Mouse (Mus musculus) gastrocnemius, postnatal 4 days (tissue): ENCODE measurements around the gene Gm3336. TPM values are rescaled to one million over a fixed set of nuclear protein-coding genes. Genes with fewer than 3 reads are reported as not detected.

ENCODE experiments used
- DNase-seq, 2 experiments: peaks; one replicate each; pipeline ENCODE4 v3.0.0; 2021 to 2022; ENCODE audit warnings: low spot score in 2 of 2, mixed read lengths in 2 of 2
- total RNA-seq, 2 experiments: library from RNA; stranded (reverse); gene quantifications; 2 replicates each; pipeline ENCODE4 v1.2.3; 2021

Gm3336 gene
- total RNA-seq, 2 experiments from 2014 or later, result not detected

DNA sequence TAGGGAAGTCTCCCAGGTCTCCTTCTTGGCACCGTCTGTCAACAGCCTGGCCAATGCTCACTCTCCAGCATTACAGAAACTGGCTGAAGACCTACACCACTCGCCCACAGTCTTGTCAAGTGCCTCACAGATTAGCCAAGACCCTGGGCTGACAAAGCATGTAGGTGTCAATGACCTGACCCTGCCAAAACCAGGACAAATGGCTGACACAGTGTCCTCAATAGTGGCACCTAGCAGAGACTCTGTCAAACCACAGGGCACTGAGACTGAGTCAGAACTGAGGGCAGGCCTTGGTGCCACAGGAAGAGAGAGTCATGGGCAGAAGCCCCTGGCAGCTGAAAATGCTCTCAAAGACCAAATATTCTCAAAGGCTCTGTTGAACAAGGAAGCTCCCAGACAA, 3.3 kb upstream of the Gm3336 start:
- DNase-seq, result no peak

DNA sequence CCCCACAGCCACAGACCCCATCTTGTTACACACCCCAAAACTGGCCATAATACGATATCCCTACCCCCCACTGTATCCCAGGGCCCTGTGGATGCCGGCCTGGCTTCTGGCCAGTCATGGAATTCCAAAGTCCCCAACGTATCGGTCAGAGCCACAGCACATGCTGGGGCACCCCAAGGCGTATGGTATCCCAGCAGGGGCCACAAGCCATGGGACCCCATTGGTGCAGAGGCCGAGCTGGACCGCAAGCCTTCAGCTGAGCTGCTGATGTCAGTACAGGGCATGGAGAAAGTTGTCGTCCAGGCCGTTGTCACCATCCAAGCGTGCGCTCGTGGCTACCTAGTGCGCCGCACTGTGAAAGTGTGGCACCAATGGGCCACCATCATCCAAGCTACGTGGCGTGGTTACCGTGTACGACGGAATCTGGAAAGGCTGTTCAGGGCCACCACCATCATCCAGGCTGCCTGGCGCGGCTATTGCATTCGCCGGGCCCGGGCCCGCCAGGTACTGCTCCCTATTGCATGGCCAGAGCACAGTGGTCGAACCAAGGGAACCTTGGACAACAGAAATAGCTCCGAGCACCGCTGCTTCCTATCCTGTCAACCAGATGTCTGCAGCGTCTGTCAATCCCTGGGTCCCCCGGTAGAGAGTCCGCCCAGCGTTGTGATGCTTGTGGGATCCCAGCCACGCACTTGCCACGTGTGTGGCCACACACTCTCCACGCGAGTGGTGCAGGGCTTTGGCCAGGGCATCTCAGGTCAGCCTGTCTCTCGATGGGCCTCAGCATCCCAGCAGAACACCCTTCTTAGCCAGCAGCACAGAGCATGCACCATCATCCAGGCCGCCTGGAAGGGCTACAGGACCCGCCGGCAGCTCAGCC, 1.6 kb upstream of the Gm3336 start:
- DNase-seq, result peak in 1 of 2 experiments; percentile 14

DNA sequence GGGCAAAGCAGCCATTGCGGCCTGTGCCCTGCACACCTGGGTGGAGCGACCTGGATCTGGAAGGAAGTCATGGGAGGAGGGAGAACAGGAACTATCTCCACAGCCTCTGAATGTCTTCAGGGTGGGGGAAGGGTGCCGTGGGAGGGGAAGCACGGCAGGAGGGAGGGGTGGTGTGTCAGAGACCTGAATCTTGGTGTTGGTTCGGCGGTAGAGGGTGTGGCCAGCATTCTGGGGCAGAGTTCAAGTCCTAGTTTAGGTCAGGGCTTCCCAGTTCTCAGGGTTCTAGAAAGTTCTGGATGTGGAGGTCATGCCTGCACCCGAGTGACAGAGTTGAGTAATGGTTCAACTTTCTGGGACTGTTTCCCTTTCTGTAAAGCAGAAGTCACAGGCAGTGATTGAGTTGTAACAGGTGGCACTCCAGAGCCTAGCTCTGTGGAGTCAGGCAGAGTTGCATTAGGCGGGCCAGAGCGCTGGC, 1.5 kb downstream of the Gm3336 start:
- DNase-seq, result peak in 1 of 2 experiments; percentile 9

DNA sequence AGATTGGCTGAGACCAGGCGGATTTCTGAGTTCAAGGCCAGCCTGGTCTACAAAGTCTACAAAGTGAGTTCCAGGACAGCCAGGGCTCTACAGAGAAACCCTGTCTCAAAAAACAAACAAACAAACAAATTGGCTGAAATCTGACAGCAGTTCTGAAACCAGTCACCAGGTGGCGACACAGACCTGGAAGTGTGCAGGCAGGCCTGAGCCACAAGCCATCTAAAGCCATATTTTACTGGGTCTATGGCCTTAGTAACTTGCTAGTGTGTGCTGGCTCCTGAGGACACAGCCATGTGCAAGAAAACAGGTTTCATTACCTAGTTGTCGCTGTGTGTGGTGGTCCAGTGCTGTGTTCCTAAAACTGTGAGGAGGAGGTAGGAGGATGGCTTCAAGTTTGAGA, 2.4 kb downstream of the Gm3336 start:
- peak in 1 of 2 experiments; percentile 71 for DNase-seq

DNA sequence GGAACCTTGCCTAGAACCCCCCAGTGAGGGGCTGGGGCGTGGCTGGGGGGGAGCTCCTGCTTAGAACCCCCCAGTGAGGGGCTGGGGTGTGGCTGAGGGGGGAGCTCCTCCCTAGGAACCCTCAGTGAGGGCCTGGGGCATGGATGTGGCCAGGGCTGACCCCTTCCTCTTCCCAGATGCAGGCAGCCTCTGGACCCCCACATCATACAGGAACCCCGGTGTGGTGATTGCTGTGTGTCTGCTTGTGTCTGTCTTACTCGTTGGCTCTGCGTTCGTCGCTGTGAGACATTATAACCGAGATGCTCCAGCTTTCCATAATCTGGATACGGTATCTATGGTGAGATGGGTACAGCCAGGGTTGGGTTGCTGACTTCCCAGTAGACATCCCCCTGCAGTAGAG, 3.3 kb downstream of the Gm3336 start:
- no peak for DNase-seq

DNA sequence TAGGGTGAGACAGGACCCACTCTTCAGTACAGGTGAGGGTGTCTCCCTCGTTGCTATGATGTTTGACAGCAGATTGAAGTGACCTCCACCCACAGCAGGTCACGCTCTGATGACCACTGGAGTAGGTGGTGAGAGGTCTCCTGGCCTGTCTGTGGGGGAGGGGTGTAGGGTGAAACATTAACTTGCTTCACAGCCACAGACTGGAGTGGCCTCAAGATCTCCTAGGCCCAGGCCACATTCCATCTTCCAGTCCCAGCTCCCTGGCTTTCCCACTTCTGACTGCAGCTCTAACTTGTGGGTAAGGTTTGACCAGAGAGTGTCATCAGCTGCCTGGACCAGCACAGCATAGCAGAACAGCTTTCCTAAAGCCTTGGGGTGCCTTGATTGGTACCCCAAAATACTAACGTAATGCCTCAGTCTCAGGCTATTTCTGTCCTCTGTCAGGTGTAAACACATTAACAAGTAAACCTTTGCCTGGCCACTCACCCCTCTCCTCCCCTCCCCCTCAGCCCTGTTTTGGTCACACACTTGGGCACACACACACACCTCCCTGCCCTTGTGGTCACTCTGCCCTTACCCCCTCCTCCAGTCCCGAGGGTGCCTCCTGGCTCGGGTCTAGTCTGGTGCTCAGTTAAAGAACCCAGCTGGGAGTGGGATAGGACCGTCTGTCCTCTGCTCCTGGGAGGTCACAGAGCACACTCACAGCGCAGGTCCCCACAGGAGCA, 5.3 kb downstream of the Gm3336 start, which contains the start of gene Pde4c:
Gene Pde4c, plus strand, starts transcription at position 235 of the 725 bp plus-strand sequence.
- DNase-seq, result peak in 1 of 2 experiments; percentile 19

DNA sequence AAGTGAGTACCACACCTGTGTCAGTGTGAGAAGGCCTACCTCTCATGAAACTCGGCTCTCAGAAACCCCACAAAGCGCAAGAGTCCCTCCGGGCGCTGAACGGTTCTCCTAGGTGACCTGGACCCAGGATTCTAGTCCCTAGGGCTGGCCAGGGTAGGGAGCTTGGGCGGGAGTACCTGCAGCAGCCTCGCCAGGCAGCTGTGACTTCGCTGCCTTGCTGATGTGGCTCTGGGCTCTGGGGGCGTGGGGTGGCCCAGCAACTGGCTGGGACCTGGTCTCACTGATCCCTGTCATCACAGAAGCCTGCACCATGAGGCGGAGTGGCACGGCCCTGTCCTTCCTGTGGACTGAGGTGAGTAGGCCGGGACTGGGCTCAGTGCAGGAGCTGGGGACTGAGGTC, 5.9 kb downstream of the Gm3336 start:
- no peak for DNase-seq

DNA sequence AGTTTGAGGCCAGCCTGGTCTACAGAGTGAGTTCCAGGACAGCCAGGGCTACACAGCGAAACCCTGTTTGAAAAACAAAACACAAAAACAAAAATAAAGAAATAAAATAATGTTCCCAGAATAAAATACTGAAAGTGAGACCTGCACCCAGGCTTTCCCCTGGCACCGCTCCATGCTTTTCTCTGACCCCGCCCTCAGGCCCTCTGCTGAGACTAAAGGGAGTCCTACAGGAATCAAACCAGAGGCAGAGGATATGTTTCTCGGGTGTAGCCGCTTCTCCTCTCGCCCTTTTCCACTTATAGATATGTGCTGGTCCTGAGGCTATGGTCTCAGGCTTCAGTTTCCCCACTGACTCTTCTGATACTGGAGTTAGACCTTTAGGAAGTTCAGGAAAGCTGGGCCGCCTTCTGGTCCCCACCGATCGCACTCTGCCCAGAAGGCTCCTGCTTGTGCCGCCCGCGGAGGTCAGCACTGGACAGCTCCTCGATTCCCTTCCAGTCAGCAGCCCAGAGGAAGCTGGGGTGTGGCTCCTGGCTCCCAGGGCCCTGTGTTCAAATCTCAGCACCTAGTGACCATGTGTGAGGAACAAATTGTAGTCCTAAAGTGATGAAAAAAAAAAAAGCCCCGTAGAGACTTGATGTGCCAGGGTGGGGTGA, 7.6 kb downstream of the Gm3336 start:
- peak in 1 of 2 experiments; percentile 19 for DNase-seq

DNA sequence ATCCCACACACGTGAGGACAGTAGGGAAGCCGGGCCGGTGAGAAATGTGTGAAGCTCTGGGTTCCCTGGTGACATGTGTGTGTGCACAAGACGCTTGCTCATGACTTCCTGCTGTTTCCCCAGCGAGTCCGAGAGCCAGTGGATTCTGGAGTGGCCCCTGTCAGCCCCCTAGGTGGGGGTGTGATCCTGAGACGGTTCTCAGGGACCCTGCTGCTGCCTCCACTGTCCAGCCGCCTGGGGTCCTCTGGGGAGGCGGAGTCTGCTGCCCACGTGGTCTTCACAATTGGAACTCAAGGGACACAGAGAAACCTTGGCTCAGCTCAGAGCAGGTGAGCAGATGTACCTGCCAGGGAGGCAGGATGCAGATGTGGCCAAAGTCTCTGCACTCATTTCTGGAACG, 8.4 kb downstream of the Gm3336 start:
- no peak for DNase-seq

DNA sequence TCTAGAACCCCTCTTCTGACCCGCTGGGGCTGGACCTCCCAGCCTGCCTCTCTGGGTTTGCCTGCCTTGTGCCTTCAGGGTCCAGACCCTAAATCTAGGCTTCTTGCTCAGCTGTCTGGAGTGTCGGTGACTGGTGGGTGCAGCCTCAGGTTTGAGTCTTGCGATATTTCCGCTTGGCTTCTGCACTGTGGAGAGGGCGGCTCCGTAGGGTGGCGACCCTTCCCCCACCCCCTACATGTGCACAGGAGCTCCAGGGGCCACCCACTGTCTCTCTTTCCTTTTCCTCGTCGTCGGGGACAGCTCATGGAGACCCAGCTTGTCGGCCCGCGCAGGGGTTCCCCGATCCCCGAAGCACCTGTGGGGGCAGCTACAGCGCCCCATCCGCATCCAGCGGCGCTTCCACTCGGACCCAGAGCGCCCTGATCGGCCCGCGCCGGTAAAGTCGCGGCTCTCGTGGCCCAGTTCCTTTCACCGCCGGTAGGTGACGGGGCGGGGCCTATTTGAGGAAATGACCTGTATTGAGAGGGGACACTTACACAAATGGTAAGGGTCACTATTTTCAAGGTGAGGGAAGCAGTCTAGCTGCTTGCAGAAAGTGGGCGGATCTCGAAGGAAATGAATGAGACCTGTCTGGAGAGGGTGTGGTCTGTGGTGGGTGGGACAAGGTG, 11.6 kb downstream of the Gm3336 start:
- DNase-seq, result no peak

DNA sequence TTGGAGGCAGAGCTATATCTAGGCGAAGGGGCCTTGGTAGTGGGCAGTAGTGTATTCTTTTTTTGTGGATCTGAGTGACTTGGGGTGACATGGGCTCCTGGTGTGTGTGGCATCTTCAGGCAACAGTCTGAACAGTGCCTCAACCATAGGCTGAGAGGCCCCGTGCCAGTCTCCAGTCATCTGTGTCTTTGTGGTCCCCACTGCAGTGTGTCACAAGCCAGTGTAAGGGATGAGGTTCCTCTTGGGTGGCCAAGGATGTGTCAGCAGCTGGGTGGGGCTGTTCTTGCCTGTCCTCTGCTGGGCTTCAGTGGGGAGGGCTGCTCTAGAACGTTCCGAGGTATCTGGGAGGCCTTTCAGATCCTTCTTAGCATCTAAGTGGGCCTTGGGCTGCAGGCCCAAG, 12.6 kb downstream of the Gm3336 start:
- no peak for DNase-seq

DNA sequence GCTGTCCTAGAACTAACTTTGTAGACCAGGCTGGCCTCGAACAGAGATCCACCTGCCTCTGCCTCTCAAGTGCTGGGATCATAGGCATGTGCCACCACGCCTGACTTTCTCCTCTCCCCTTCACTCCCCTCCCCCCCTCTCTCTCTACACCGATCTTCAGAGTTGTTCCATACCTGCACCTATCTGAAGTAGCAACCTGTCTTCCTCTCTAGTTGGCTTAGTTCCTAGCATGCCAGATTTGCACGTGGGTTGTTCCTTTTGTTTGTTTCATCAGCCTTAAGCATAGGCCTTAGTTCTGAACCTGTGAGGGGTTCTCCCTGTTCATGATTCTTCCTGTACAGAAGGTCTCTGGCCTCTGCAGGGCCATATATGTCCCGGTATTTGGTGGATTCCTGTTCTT, 19.4 kb downstream of the Gm3336 start:
- DNase-seq, result no peak

DNA sequence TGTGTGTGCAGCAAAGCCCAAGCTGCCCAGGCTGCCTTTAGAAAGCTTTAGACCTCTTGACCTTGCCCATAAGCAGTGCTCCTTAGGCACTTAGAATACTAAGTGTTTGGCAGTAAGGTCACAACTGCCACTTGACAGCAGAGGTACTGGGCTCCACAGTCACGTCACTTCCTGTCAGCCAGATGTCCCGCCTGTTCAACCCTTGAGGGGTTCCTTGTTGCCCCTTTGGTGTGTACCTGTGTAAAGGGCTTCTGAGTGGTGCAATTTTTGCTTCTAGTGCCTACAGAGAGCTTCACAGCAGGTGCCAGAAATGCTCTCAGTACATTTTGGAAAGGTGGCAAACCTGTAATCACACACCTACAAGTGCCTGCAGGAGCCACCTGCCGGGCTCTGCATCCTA, 19.9 kb downstream of the Gm3336 start:
- no peak for DNase-seq

DNA sequence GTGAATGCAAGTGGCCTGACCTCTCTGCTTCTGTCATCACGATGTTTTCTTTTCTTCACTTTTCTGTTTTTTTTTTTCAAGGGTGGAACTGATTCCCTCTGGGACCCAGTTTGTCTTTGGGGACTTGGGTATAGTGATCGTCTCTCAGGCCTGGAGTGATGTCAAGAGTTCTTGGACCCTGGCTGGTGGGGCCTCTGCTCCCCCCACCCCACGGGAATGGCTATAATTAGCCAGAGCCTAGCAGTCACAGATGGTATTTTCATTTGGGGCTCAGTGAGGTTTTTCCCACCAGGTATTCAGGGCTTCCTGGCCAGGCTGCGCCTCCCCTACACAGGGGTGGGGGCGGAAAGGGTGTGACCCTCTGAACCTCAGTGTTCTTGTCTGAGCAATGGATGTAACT, 23.3 kb downstream of the Gm3336 start:
- no peak for DNase-seq

DNA sequence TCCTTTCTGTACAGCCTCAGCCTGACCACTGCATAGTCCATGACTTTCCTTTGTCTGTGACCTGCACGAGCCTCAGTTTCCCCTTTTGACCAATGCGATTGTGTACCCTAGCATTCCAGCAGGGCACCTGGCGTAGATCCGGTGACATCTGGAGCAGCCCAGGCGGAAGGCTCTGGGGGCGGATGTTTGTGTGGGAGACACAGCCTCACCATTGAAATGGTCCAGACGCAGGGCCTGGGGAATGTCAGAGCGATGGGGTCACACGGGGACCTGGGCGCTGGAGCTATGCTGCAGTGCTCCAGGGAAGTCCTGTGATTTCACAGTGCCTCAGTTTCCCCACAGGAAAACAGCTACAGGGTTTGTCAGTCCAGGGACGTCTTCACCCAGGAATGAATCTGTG, 23.8 kb downstream of the Gm3336 start:
- DNase-seq, result no peak

DNA sequence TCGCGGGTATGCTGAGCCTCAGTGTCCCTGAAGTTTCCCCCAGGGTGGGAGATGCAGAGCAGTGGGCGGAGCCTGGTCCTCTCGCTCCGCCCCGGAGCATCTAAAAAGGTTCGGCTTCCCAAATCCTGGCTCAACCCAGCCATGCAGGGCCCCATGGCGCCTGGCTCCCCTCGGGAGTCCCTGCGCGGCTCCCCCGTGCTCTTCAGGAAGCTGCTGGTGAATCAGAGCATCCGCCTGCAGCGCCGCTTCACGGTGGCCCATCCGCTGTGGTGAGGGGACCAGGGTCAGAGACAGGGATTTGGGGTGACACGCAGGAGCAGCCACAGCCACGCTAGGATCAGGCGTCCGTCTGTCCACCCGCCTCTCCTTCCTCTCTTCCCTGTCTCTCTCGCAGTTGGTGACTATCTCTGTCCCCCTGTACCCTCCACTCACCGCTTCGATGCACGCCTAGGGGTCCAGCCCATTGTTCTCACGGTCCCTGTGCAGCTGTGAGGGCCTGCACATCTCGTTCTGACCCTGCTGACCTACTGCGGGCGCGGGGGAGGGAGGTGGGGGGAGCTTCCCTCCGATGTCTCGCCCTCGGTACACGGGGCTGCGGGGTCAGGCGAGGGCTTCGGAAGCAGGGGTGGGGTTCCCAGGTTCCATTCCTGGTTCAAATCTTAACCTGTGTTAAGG, 24.8 kb downstream of the Gm3336 start:
- DNase-seq, result no peak

DNA sequence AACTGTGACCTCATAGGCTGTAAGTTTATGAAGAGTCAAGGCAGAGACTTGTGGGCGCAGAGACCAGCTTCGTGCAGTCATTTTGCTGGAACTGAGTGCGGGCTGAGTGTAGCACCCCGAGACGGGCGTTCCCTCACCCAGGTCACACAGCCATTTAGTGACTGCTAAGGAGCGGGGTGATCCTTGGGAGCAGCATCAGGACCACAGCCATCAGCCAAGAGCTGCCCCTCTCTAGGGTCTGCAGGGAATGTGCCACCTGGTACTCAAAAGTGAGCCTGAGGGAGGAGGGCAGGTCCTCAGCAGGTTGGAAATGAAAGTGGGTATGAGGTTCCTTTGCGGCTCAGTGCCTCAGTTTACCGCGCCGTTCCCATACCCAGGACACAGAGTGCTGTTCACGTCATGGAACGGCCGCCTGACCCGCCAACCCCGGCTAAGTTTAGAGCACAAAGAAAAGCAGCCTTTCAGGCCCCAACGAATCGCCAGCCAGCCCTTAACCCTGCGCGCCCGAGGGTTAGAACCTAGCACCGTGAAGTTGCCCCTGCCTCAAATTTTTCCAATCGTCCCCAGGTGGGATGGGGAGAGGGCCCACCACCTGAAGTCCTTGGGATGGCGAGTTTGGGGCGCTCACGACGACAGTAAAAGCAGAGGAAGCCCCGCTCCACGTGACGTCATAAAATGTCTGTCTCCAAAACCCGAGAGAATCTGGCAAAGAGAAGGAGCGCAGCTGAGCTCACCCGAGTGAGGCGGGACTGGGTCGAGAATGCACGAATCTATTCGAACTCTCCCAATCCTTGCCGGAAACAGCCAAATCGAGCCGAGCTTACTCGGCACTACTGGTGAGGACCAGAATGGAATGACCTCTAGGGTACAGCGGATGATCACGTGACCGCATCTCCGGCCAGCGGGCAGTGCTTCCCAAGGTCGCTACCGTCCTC, 25.6 kb downstream of the Gm3336 start:
- DNase-seq, result peak in 1 of 2 experiments; percentile 65

DNA sequence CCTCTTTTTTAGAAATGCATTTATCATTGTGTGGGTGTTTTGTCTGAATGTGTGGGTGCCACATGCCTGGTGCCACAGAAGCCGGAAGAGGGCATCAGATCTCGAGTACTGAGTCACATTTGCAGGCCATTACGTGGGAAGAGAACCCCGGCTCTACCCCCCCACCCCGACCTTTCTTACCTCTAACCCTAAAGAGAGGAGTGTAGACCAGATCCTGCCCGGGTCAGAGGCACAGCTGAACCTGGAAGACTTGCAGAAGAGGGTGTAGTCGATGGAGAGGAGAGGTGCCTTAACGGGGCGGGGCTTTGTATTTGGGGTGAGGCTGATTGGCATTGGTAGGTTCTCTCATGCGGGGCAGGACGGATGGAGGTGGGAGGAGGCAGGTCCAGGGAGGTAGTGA, 26.5 kb downstream of the Gm3336 start:
- DNase-seq, result no peak

DNA sequence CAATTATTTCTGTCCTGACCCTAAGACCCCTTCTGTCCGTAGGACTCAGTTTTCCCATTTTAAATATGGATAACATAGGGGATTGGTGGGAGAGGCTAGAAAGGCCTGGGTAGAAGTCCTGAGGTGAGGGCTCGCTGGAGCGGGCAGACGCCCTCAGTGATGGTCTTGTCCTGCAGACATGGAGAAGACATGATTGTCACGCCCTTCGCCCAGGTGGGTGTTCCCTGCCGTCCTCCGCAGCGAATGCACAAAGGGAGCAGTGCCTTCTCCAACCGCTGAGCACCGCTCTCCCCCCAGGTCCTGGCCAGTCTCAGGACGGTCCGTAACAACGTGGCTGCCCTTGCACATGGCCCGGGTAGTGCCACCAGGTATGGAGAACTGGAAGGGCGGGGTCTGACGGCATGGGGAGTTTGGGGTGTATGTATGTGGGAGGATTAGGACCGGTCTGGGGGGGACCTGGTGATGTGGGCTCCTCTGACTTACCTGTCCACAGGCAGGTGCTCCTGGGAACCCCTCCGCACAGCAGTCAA, 27.4 kb downstream of the Gm3336 start:
- no peak for DNase-seq
